Mouse (Mus musculus) ES-E14 (cell line): Measurements from ENCODE around the gene Klk14.

Experiments used
- HCFC1 ChIP-seq: IDR thresholded peaks from 2 replicates; pipeline ENCODE4 v1.6.1; 2012; ENCODE audit warnings: low read length, inconsistent platforms, borderline replicate concordance; ENCODE audit not compliant: insufficient read depth
- MAFK ChIP-seq: IDR thresholded peaks from 2 replicates; pipeline ENCODE4 v1.6.1; 2014; ENCODE audit warnings: mild to moderate bottlenecking, low read depth, low read length, inconsistent platforms; ENCODE audit not compliant: insufficient read depth
- ZNF384 ChIP-seq: IDR thresholded peaks from 2 replicates; pipeline ENCODE4 v1.6.1; 2012; ENCODE audit warnings: low read depth, low read length, inconsistent platforms

- TF ChIP-seq ZNF384: no peak
- TF ChIP-seq MAFK: no peak
- TF ChIP-seq HCFC1: no peak
Observed at GRCm38 (mm10) chr7:43643046-43643652, 47.1 kb upstream of the Klk14 start.
